Mouse (Mus musculus) telencephalon, adult 2 months (tissue): ENCODE data around the gene Fads2.

Experiments used
- DNase-seq: peaks from one replicate; pipeline ENCODE4 v3.0.0-alpha.2; 2011; ENCODE audit warnings: low read depth, low spot score

The Fads2 gene

GRCm38 (mm10) chr19:10062292-10062691 is 39.3 kb downstream of the Fads2 start:
- DNase-seq, result no peak

- no peak for DNase-seq
These were observed 39.9 kb downstream of the Fads2 start for GRCm38 (mm10) chr19:10061624-10062023.

- DNase-seq, result no peak
These were observed 40.6 kb downstream of the Fads2 start for GRCm38 (mm10) chr19:10060783-10061590.

- DNase-seq, result peak; percentile 46
These were observed 41.5 kb downstream of the Fads2 start for GRCm38 (mm10) chr19:10059911-10060567.

- DNase-seq, result no peak
These were observed 42.6 kb downstream of the Fads2 start for GRCm38 (mm10) chr19:10058876-10059427.

- no peak for DNase-seq
These were observed 43.2 kb downstream of the Fads2 start for GRCm38 (mm10) chr19:10058352-10058825.

- DNase-seq, result no peak
These were observed 43.8 kb downstream of the Fads2 start for GRCm38 (mm10) chr19:10057486-10058351.

GRCm38 (mm10) chr19:10056686-10057085 is 44.9 kb downstream of the Fads2 start:
- no peak for DNase-seq

GRCm38 (mm10) chr19:10055783-10056660 is 45.5 kb downstream of the Fads2 start:
- no peak for DNase-seq

- no peak for DNase-seq
These were observed 46.3 kb downstream of the Fads2 start for GRCm38 (mm10) chr19:10055261-10055660.

- no peak for DNase-seq
These were observed 47.0 kb downstream of the Fads2 start for GRCm38 (mm10) chr19:10054361-10055075.

GRCm38 (mm10) chr19:10053692-10054260 is 47.8 kb downstream of the Fads2 start:
- DNase-seq, result no peak

- DNase-seq, result no peak
These were observed 48.8 kb downstream of the Fads2 start for GRCm38 (mm10) chr19:10052698-10053097.

GRCm38 (mm10) chr19:10050438-10050837 is 51.1 kb downstream of the Fads2 start:
- no peak for DNase-seq

GRCm38 (mm10) chr19:10049533-10049932 is 52.0 kb downstream of the Fads2 start:
- no peak for DNase-seq

- DNase-seq, result no peak
These were observed 54.6 kb downstream of the Fads2 start for GRCm38 (mm10) chr19:10046983-10047382.

GRCm38 (mm10) chr19:10046346-10046745 is 55.2 kb downstream of the Fads2 start:
- no peak for DNase-seq

GRCm38 (mm10) chr19:10045707-10046106 is 55.8 kb downstream of the Fads2 start:
- no peak for DNase-seq

- DNase-seq, result no peak
These were observed 57.9 kb downstream of the Fads2 start for GRCm38 (mm10) chr19:10043643-10044042.

- DNase-seq, result no peak
These were observed 58.7 kb downstream of the Fads2 start for GRCm38 (mm10) chr19:10042816-10043215.
